Mouse (Mus musculus): ENCODE results near the gene Chac1. TPM values are rescaled to one million over a fixed set of nuclear protein-coding genes. Genes with fewer than 3 reads are reported as not detected.

Gene Chac1
- total RNA-seq (2017), result 0.49 TPM in 1 of 3 replicates, not detected in the others

GRCm38 (mm10) chr2:119350555-119351486, at the start of gene Chac1:
Gene Chac1, plus strand, starts transcription at chr2:119351229.
- ATAC-seq (replicated peaks; ENCODE audit: insufficient number of reproducible peaks, low FRiP score, low TSS enrichment, poor library complexity, severe bottlenecking), result peak; percentile 52; the same call in 1 of the 2 replicates

GRCm38 (mm10) chr2:119302876-119303275, 48.2 kb upstream of the Chac1 start:
- ATAC-seq (replicated peaks; ENCODE audit: insufficient number of reproducible peaks, low FRiP score, low TSS enrichment, poor library complexity, severe bottlenecking), result no peak

- ATAC-seq (replicated peaks; ENCODE audit: insufficient number of reproducible peaks, low FRiP score, low TSS enrichment, poor library complexity, severe bottlenecking), result no peak
Measured at GRCm38 (mm10) chr2:119304391-119304790, 46.6 kb upstream of the Chac1 start.

GRCm38 (mm10) chr2:119304798-119305208, 46.2 kb upstream of the Chac1 start:
- ATAC-seq (replicated peaks; ENCODE audit: insufficient number of reproducible peaks, low FRiP score, low TSS enrichment, poor library complexity, severe bottlenecking), result no peak

- ATAC-seq (replicated peaks; ENCODE audit: insufficient number of reproducible peaks, low FRiP score, low TSS enrichment, poor library complexity, severe bottlenecking), result no peak
Measured at GRCm38 (mm10) chr2:119311544-119311943, 39.5 kb upstream of the Chac1 start.

- ATAC-seq (replicated peaks; ENCODE audit: insufficient number of reproducible peaks, low FRiP score, low TSS enrichment, poor library complexity, severe bottlenecking), result no peak
Measured at GRCm38 (mm10) chr2:119312380-119312958, 38.6 kb upstream of the Chac1 start.

- ATAC-seq (replicated peaks; ENCODE audit: insufficient number of reproducible peaks, low FRiP score, low TSS enrichment, poor library complexity, severe bottlenecking), result no peak
Measured at GRCm38 (mm10) chr2:119313780-119314479, 37.1 kb upstream of the Chac1 start.

GRCm38 (mm10) chr2:119314742-119315310, 36.2 kb upstream of the Chac1 start:
- ATAC-seq (replicated peaks; ENCODE audit: insufficient number of reproducible peaks, low FRiP score, low TSS enrichment, poor library complexity, severe bottlenecking), result no peak; the same call in 1 of the 2 replicates

- ATAC-seq (replicated peaks; ENCODE audit: insufficient number of reproducible peaks, low FRiP score, low TSS enrichment, poor library complexity, severe bottlenecking), result no peak
Measured at GRCm38 (mm10) chr2:119318043-119318710, 32.9 kb upstream of the Chac1 start.

GRCm38 (mm10) chr2:119320571-119320970, 30.5 kb upstream of the Chac1 start:
- no peak for ATAC-seq (replicated peaks; ENCODE audit: insufficient number of reproducible peaks, low FRiP score, low TSS enrichment, poor library complexity, severe bottlenecking)

GRCm38 (mm10) chr2:119321771-119322586, 29.1 kb upstream of the Chac1 start:
- no peak for ATAC-seq (replicated peaks; ENCODE audit: insufficient number of reproducible peaks, low FRiP score, low TSS enrichment, poor library complexity, severe bottlenecking)

GRCm38 (mm10) chr2:119322587-119323300, 28.3 kb upstream of the Chac1 start:
- ATAC-seq (replicated peaks; ENCODE audit: insufficient number of reproducible peaks, low FRiP score, low TSS enrichment, poor library complexity, severe bottlenecking), result no peak

- ATAC-seq (replicated peaks; ENCODE audit: insufficient number of reproducible peaks, low FRiP score, low TSS enrichment, poor library complexity, severe bottlenecking), result no peak
Measured at GRCm38 (mm10) chr2:119323866-119324575, 27.0 kb upstream of the Chac1 start.

- ATAC-seq (replicated peaks; ENCODE audit: insufficient number of reproducible peaks, low FRiP score, low TSS enrichment, poor library complexity, severe bottlenecking), result no peak
Measured at GRCm38 (mm10) chr2:119324576-119325318, 26.3 kb upstream of the Chac1 start.

- no peak for ATAC-seq (replicated peaks; ENCODE audit: insufficient number of reproducible peaks, low FRiP score, low TSS enrichment, poor library complexity, severe bottlenecking)
Measured at GRCm38 (mm10) chr2:119325568-119326143, 25.4 kb upstream of the Chac1 start, which contains the start of gene Dll4. Gene Dll4, plus strand, starts transcription at chr2:119325784.

Measured in monocyte, adult 5-6 weeks (primary cell).